Mouse (Mus musculus) intestine, embryonic 15.5 days (tissue): Measurements from ENCODE around the gene Casp6. TPM values are rescaled to one million over a fixed set of nuclear protein-coding genes. Genes with fewer than 3 reads are reported as not detected.
A peak's percentile ranks its signal among the peaks of the same experiment; 100 is the strongest.

Experiments used
- ATAC-seq: fragments of 200-750 bp; cut with Nextera tagmentation; 2 replicates; pipeline ENCODE4 v1.8.0; 2017; ENCODE audit warnings: moderate TSS enrichment, moderate library complexity
- H3K27ac ChIP-seq: fragments of 300-500 bp; sonication (generic); 2 replicates; pipeline ENCODE4 v1.5.1; 2015; ENCODE audit warnings: mild to moderate bottlenecking, inconsistent platforms
- H3K27me3 ChIP-seq: fragments of 300-500 bp; sonication (generic); replicated peaks from 2 replicates; pipeline ENCODE4 v1.6.1; 2015; ENCODE audit warnings: inconsistent platforms
- H3K36me3 ChIP-seq: fragments of 300-500 bp; sonication (generic); 2 replicates; pipeline ENCODE4 v1.6.1; 2015; ENCODE audit warnings: inconsistent platforms
- H3K4me1 ChIP-seq: fragments of 300-500 bp; sonication (generic); replicated peaks from 2 replicates; pipeline ENCODE4 v1.6.1; 2015; ENCODE audit warnings: inconsistent platforms
- H3K4me2 ChIP-seq: fragments of 300-500 bp; sonication (generic); replicated peaks from 2 replicates; pipeline ENCODE4 v1.6.1; 2015; ENCODE audit warnings: mild to moderate bottlenecking, inconsistent platforms
- H3K4me3 ChIP-seq: fragments of 300-500 bp; sonication (generic); replicated peaks from 2 replicates; pipeline ENCODE4 v1.5.1; 2015; ENCODE audit warnings: inconsistent platforms
- H3K9ac ChIP-seq: fragments of 300-500 bp; sonication (generic); 2 replicates; pipeline ENCODE4 v1.6.1; 2015; ENCODE audit warnings: inconsistent platforms
- H3K9me3 ChIP-seq: fragments of 300-500 bp; sonication (generic); 2 replicates; pipeline ENCODE4 v1.6.1; 2016; ENCODE audit warnings: inconsistent platforms
- WGBS: fragments of 180-500 bp; shearing (Covaris S2); methylation state at CpG from one replicate; pipeline ENCODE4 v1.1.7; 2015; 5-methylcytosine and 5-hydroxymethylcytosine counted together
- polyA plus RNA-seq: library from polyadenylated mRNA; unstranded; fragments of >200 nt; fragmentation: Nextera tagmentation; extraction: Ambion mirVana; gene quantifications from 2 replicates; pipeline ENCODE4 v1.2.1, GENCODE M21; 2015

The Casp6 gene
- 142 and 147 TPM in 2 replicates for polyA plus RNA-seq

GRCm38 (mm10) chr3:129901271-129901809 lies at the start of gene Casp6:
Gene Casp6, plus strand, starts transcription at chr3:129901425.
- Histone ChIP-seq H3K27ac (peak within 1 kb of the TSS; percentile 85), H3K9me3 (no peaks in the 10 kb centered on the region), H3K4me2 (peak within 1 kb of the TSS; percentile 76), H3K27me3 (no peaks in the 10 kb centered on the region), H3K36me3 (no peaks in the 10 kb centered on the region), H3K4me1 (peaks cover 26% of the 10 kb centered on the region), H3K9ac (peak within 1 kb of the TSS; percentile 81), H3K4me3 (peak within 1 kb of the TSS; percentile 80)
- WGBS = under 1% methylated on average over 34 of the region's 34 CpGs
- peak; percentile 95 for ATAC-seq

- ATAC-seq = no peak
- Histone ChIP-seq H3K9me3 (no peaks in the 10 kb centered on the region), H3K36me3 (no peaks in the 10 kb centered on the region), H3K4me3 (no peak overlapping the region), H3K4me1 (no peaks in the 10 kb centered on the region), H3K4me2 (no peak overlapping the region), H3K9ac (no peak overlapping the region), H3K27me3 (no peaks in the 10 kb centered on the region), H3K27ac (no peak overlapping the region)
- 76% methylated on average over 2 of the region's 2 CpGs for WGBS
These were observed 38.6 kb upstream of the Casp6 start for GRCm38 (mm10) chr3:129862592-129862991.

- Histone ChIP-seq H3K4me1 (no peaks in the 10 kb centered on the region), H3K4me3 (no peak overlapping the region), H3K9me3 (no peaks in the 10 kb centered on the region), H3K9ac (no peak overlapping the region), H3K27me3 (no peaks in the 10 kb centered on the region), H3K27ac (no peak overlapping the region), H3K4me2 (no peak overlapping the region), H3K36me3 (no peaks in the 10 kb centered on the region)
- 48% methylated on average over 14 of the region's 14 CpGs for WGBS
- ATAC-seq = no peak
These were observed 37.5 kb upstream of the Casp6 start for GRCm38 (mm10) chr3:129863698-129864097.

- H3K9ac ChIP-seq = no peak overlapping the region
- no peak overlapping the region for H3K4me2 ChIP-seq
- ATAC-seq = no peak
- WGBS = 93% methylated on average over 10 of the region's 10 CpGs
- H3K27me3 ChIP-seq = no peaks in the 10 kb centered on the region
- H3K4me1 ChIP-seq = peaks cover 4% of the 10 kb centered on the region; the same call in 1 of the 2 replicates
- no peaks in the 10 kb centered on the region for H3K9me3 ChIP-seq
- no peaks in the 10 kb centered on the region for H3K36me3 ChIP-seq
- no peak overlapping the region for H3K27ac ChIP-seq
- H3K4me3 ChIP-seq = no peak overlapping the region
These were observed 23.9 kb upstream of the Casp6 start for GRCm38 (mm10) chr3:129877327-129877726.

GRCm38 (mm10) chr3:129878405-129879021 lies 22.7 kb upstream of the Casp6 start, which contains the start of gene Pla2g12a:
Gene Pla2g12a, plus strand, starts transcription at chr3:129878606.
- peaks cover 4% of the 10 kb centered on the region; the same call in 1 of the 2 replicates for H3K4me1 ChIP-seq
- H3K27ac ChIP-seq = peak within 1 kb of the TSS; percentile 79
- no peaks in the 10 kb centered on the region for H3K27me3 ChIP-seq
- under 1% methylated on average over 60 of the region's 66 CpGs for WGBS
- H3K9me3 ChIP-seq = no peaks in the 10 kb centered on the region
- no peaks in the 10 kb centered on the region for H3K36me3 ChIP-seq
- ATAC-seq = peak; percentile 91
- peak within 1 kb of the TSS; percentile 74 for H3K9ac ChIP-seq
- H3K4me3 ChIP-seq = peak within 1 kb of the TSS; percentile 66
- H3K4me2 ChIP-seq = peak within 1 kb of the TSS; percentile 84

GRCm38 (mm10) chr3:129879131-129879757 lies 22.0 kb upstream of the Casp6 start:
- Histone ChIP-seq H3K9me3 (no peaks in the 10 kb centered on the region), H3K27me3 (no peaks in the 10 kb centered on the region), H3K27ac (peak overlapping the region; percentile 79), H3K36me3 (no peaks in the 10 kb centered on the region), H3K4me2 (peak overlapping the region; percentile 84), H3K9ac (peak overlapping the region; percentile 74), H3K4me3 (peak overlapping the region; percentile 66), H3K4me1 (peaks cover 4% of the 10 kb centered on the region; the same call in 1 of the 2 replicates)
- ATAC-seq = peak; percentile 83
- WGBS = 2% methylated on average over 25 of the region's 25 CpGs

GRCm38 (mm10) chr3:129879913-129880312 lies 21.3 kb upstream of the Casp6 start:
- H3K27ac ChIP-seq = no peak overlapping the region
- ATAC-seq = no peak
- H3K4me3 ChIP-seq = no peak overlapping the region
- no peaks in the 10 kb centered on the region for H3K36me3 ChIP-seq
- H3K27me3 ChIP-seq = no peaks in the 10 kb centered on the region
- H3K4me2 ChIP-seq = peak overlapping the region; percentile 84
- no peaks in the 10 kb centered on the region for H3K9me3 ChIP-seq
- WGBS = 59% methylated on average over 2 of the region's 2 CpGs
- peaks cover 4% of the 10 kb centered on the region; the same call in 1 of the 2 replicates for H3K4me1 ChIP-seq
- H3K9ac ChIP-seq = no peak overlapping the region

- no peak overlapping the region for H3K27ac ChIP-seq
- H3K4me2 ChIP-seq = no peak overlapping the region
- H3K9me3 ChIP-seq = no peaks in the 10 kb centered on the region
- H3K27me3 ChIP-seq = no peaks in the 10 kb centered on the region
- H3K4me3 ChIP-seq = no peak overlapping the region
- ATAC-seq = no peak
- H3K4me1 ChIP-seq = peaks cover 7% of the 10 kb centered on the region; the same call in 1 of the 2 replicates
- no peak overlapping the region for H3K9ac ChIP-seq
- 71% methylated on average over 8 of the region's 8 CpGs for WGBS
- H3K36me3 ChIP-seq = no peaks in the 10 kb centered on the region
These were observed 20.2 kb upstream of the Casp6 start for GRCm38 (mm10) chr3:129880925-129881593.

- no peak overlapping the region for H3K27ac ChIP-seq
- ATAC-seq = no peak
These were observed 15.6 kb upstream of the Casp6 start for GRCm38 (mm10) chr3:129885577-129885976.

GRCm38 (mm10) chr3:129886430-129886829 lies 14.8 kb upstream of the Casp6 start:
- Histone ChIP-seq H3K4me3 (no peak overlapping the region), H3K4me2 (no peak overlapping the region), H3K9ac (no peak overlapping the region), H3K36me3 (no peaks in the 10 kb centered on the region), H3K27me3 (no peaks in the 10 kb centered on the region), H3K27ac (no peak overlapping the region), H3K9me3 (no peaks in the 10 kb centered on the region), H3K4me1 (0 out of 2 replicates have a peak, but pooled peaks cover 12% of the 10 kb centered on the region)
- ATAC-seq = peak; percentile 70
- WGBS = 70% methylated on average over 5 of the region's 5 CpGs

More at GRCm38 (mm10) chr3:129885577-129885976, 15.6 kb upstream of the Casp6 start:
- Histone ChIP-seq H3K4me1 (0 out of 2 replicates have a peak, but pooled peaks cover 12% of the 10 kb centered on the region), H3K4me3 (no peak overlapping the region), H3K4me2 (no peak overlapping the region), H3K9me3 (no peaks in the 10 kb centered on the region), H3K27me3 (no peaks in the 10 kb centered on the region), H3K36me3 (no peaks in the 10 kb centered on the region), H3K9ac (no peak overlapping the region)
- WGBS = 67% methylated on average over 9 of the region's 9 CpGs

- H3K27me3 ChIP-seq = no peaks in the 10 kb centered on the region
- 0 out of 2 replicates have a peak overlapping the region, but pooled peaks have one; percentile 5 for H3K4me2 ChIP-seq
- H3K9ac ChIP-seq = no peak overlapping the region
- H3K9me3 ChIP-seq = no peaks in the 10 kb centered on the region
- WGBS = 57% methylated on average over 13 of the region's 13 CpGs
- no peaks in the 10 kb centered on the region for H3K36me3 ChIP-seq
- no peak overlapping the region for H3K4me3 ChIP-seq
- 0 out of 2 replicates have a peak, but pooled peaks cover 12% of the 10 kb centered on the region for H3K4me1 ChIP-seq
- ATAC-seq = peak; percentile 46
- peak overlapping the region; percentile 25 for H3K27ac ChIP-seq
These were observed 13.3 kb upstream of the Casp6 start for GRCm38 (mm10) chr3:129887779-129888517.
